Mouse (Mus musculus): Measurements from ENCODE around the gene Lhfpl5. TPM values are rescaled to one million over a fixed set of nuclear protein-coding genes. Genes with fewer than 3 reads are reported as not detected.
"Not testable (repeated sequence)": the region's sequence is repeated elsewhere in the genome, so short reads cannot be mapped to it uniquely, and the experiment has no call there.

Gene Lhfpl5
- polyA plus RNA-seq, 1 experiment from 2014 or later, result 11.4 TPM

DNA sequence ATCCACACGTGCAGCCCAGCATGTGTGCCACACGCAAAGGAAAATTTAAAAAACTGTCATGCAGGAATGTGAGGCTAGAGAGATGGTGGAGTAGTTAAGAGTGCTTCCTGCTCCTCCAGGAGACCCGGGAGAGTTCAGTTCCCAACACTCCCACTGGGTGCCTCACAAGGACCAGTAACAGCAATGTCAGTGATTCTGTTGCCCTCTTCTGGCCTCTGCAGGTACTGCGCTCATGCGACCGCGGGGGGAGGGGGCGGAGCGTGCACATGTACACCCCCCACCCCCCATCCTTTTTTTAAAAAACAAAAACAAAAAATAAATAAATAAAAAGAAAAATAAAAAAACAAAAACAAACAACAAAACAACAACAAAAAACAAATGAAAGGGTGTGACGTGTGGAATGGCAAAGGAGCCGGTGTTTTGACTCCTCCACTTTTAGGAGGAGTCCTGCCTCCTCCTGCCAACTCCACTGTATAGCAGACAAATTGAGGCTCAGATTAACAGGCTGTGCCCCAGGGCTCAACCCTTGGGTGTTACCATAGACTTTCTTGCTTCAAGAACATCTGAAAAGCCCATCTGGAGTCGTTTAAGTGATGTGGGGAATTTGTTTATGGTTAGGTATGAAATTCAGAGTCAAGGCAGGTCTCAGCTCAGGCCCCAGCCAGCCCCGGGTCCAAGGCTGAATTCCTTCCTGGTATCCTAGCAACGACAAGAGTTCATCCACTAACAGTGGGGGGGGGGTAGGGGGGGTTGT lies 22.2 kb upstream of the Lhfpl5 start:
- no peaks in the 10 kb centered on the region for H3K27me3 ChIP-seq (replicated peaks)
- H3K9me3 ChIP-seq, result no peaks in the 10 kb centered on the region
- peaks cover 3% of the 10 kb centered on the region; the same call in 1 of the 2 replicates for H3K4me1 ChIP-seq
- WGBS, result 7% methylated on average over 14 of the region's 14 CpGs
- no peaks in the 10 kb centered on the region for H3K36me3 ChIP-seq (replicated peaks)
- no peak overlapping the region for H3K27ac ChIP-seq
- H3K9ac ChIP-seq, result no peak overlapping the region
- no peak overlapping the region for H3K4me3 ChIP-seq
- no peak overlapping the region for H3K4me2 ChIP-seq
- no peak for ATAC-seq (replicated peaks)

DNA sequence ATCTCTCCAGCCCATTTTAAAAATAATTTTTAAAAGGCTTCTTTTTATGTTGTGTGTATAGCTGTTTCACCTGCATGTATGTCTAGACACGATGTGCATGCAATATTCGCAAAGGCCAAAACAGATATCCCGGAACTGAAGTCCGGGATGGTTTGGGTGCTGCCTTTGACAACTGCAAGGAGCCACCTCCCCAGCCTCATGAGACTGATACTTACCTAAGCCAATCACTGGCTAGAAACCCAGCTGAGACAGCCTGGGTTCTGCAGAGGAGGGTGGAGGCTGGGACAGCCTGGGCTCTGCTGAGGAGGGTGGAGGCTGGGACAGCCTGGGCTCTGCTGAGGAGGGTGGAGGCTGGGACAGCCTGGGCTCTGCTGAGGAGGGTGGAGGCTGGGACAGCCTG lies 21.4 kb upstream of the Lhfpl5 start:
- not testable (repeated sequence) for H3K27ac ChIP-seq; H3K9ac ChIP-seq; H3K9me3 ChIP-seq; H3K4me3 ChIP-seq; H3K27me3 ChIP-seq (replicated peaks); H3K4me2 ChIP-seq; ATAC-seq (replicated peaks); H3K36me3 ChIP-seq (replicated peaks); H3K4me1 ChIP-seq
- WGBS, result 95% methylated on average over 4 of the region's 4 CpGs

DNA sequence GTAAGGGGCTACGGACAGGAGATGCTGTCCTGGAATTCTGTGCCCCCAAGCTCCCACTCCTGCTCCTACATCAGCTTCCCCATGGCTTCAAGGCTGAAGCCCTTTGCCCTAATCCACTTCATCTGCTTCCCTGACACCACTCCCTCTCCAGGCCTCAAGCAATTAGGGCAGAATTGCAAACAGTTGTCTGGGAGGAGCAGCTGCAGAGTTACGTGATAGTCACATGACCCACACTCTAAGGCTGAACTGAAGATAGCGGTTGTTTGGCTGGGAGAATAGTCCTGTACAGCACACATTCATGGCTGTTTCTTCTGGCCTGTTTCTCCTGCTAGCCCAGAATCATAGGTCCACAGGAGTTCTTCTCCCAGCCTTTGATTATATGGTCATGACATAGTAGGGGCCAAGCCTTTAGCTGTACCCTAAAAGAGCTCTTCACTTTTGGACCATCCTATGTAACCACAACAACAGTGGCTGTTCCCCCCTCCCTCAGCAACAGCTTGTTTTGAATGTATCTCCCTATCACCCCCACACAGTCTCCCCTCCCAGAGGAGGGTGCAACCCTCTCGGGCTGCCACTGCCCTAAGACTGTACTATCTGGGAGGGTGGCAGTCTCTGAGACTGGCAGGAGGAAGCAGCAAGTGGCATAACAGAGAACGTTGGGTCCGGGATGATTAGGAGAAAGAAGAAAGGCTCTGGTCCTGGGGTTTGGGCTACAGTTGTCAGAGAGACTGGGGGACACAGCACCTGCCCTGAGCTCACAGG lies 18.6 kb upstream of the Lhfpl5 start:
- H3K4me1 ChIP-seq, result peaks cover 3% of the 10 kb centered on the region; the same call in 1 of the 2 replicates
- H3K27ac ChIP-seq, result no peak overlapping the region
- no peaks in the 10 kb centered on the region for H3K9me3 ChIP-seq
- no peaks in the 10 kb centered on the region for H3K27me3 ChIP-seq (replicated peaks)
- H3K4me2 ChIP-seq, result no peak overlapping the region
- H3K4me3 ChIP-seq, result no peak overlapping the region
- H3K9ac ChIP-seq, result no peak overlapping the region
- WGBS, result 57% methylated on average over 6 of the region's 6 CpGs
- no peaks in the 10 kb centered on the region for H3K36me3 ChIP-seq (replicated peaks)
- ATAC-seq (replicated peaks), result no peak

DNA sequence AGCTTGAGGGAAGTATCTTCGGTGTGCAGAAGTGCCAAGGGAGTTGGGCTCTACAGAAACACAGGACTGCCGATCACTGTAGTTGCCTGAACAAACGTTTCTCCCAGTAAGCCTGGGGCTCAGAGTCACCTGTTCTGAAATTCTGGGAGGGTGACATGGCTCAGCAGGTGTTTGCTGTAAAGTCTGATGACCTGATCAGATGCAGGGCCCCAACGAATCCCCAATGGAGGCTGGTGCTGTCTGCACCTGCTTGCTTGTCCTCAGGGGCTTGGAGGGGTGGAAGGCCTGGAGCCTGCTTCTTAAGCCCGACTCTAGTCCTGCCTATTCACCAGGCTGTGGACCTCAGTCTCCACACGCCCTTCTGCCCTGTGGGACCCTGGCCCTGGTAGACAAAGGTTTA lies 17.7 kb upstream of the Lhfpl5 start:
- H3K36me3 ChIP-seq (replicated peaks), result no peaks in the 10 kb centered on the region
- H3K9ac ChIP-seq, result no peak overlapping the region
- 76% methylated on average over 6 of the region's 6 CpGs for WGBS
- H3K27ac ChIP-seq, result no peak overlapping the region
- H3K4me1 ChIP-seq, result peaks cover 3% of the 10 kb centered on the region; the same call in 1 of the 2 replicates
- H3K27me3 ChIP-seq (replicated peaks), result no peaks in the 10 kb centered on the region
- no peak overlapping the region for H3K4me2 ChIP-seq
- H3K9me3 ChIP-seq, result no peaks in the 10 kb centered on the region
- no peak for ATAC-seq (replicated peaks)
- H3K4me3 ChIP-seq, result no peak overlapping the region

DNA sequence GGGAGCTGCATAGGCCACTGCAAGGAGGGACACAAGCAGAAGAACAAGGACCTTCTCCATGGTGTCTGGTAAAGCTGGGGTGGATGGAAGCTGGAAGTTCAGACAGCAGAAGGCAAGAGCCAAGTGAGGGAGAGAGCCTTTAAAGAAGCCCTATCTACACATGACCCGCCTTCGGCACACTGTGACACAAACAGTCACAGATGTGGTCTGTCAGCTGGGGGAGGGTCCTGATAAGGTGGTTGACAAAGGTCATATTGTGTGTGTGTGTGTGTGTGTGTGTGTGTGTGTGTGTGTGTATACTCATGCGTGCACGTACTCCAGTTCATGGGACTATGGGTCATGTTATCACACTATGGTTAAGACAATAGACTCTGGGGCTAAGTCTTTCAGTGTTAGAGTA lies 14.8 kb upstream of the Lhfpl5 start, which contains the start of gene Clps:
Gene Clps, minus strand, starts transcription at position 169 of the 400 bp plus-strand sequence.
- H3K27ac ChIP-seq, result no peak within 1 kb of the TSS
- H3K4me3 ChIP-seq, result no peak within 1 kb of the TSS
- no peaks in the 10 kb centered on the region for H3K27me3 ChIP-seq (replicated peaks)
- H3K9me3 ChIP-seq, result no peaks in the 10 kb centered on the region
- no peaks in the 10 kb centered on the region for H3K4me1 ChIP-seq
- no peaks in the 10 kb centered on the region for H3K36me3 ChIP-seq (replicated peaks)
- no peak within 1 kb of the TSS for H3K9ac ChIP-seq
- no peak for ATAC-seq (replicated peaks)
- WGBS, result 88% methylated on average over 4 of the region's 4 CpGs
- no peak within 1 kb of the TSS for H3K4me2 ChIP-seq

DNA sequence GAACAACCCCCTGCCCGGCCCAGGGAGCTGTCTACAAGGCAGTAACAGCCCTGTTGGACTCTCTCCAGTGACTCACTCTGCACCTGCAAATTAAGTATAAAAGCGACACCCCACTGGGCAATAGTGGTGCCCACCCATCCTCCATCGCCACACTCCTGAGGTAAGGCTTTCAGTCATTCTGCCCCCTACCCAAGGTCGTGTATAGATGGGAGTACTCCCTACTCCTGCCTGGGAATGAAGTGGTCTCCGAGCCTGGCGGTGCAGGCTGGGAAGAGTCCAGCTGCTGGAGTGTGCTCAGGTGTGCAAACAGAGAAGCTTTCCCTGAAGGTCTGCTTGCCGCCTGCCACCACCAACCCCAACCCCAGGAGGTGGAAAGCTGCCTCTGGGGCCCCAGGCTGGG lies 13.8 kb upstream of the Lhfpl5 start:
- H3K4me3 ChIP-seq, result no peak overlapping the region
- H3K9ac ChIP-seq, result no peak overlapping the region
- H3K27me3 ChIP-seq (replicated peaks), result no peaks in the 10 kb centered on the region
- WGBS, result 61% methylated on average over 7 of the region's 7 CpGs
- H3K4me2 ChIP-seq, result no peak overlapping the region
- ATAC-seq (replicated peaks), result no peak
- no peak overlapping the region for H3K27ac ChIP-seq
- no peaks in the 10 kb centered on the region for H3K36me3 ChIP-seq (replicated peaks)
- H3K9me3 ChIP-seq, result no peaks in the 10 kb centered on the region
- no peaks in the 10 kb centered on the region for H3K4me1 ChIP-seq

DNA sequence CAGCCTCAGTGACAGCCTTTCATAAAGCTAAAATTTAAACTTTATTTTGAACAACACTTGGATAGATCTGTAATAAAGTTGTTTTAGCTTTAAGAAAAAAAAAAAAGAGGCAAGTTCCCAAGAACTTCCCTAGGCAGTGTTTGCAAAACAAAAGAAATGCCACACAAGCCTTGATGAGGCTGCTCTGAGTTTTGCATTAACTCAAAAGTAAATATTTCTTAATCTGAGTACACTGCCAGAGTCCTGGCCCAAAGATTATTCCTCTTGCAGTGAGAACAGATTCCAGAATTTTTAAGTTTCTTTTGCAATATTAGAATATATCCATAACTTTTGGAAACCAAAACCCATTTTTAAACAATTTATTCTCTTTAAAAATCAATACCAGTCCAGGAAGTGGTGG lies 10.3 kb upstream of the Lhfpl5 start:
- Histone ChIP-seq H3K4me3 (no peak overlapping the region), H3K9me3 (no peaks in the 10 kb centered on the region), H3K27ac (no peak overlapping the region), H3K4me2 (no peak overlapping the region), H3K9ac (no peak overlapping the region), H3K27me3 (replicated peaks) (no peaks in the 10 kb centered on the region), H3K4me1 (no peaks in the 10 kb centered on the region), H3K36me3 (replicated peaks) (no peaks in the 10 kb centered on the region)
- ATAC-seq (replicated peaks), result no peak

DNA sequence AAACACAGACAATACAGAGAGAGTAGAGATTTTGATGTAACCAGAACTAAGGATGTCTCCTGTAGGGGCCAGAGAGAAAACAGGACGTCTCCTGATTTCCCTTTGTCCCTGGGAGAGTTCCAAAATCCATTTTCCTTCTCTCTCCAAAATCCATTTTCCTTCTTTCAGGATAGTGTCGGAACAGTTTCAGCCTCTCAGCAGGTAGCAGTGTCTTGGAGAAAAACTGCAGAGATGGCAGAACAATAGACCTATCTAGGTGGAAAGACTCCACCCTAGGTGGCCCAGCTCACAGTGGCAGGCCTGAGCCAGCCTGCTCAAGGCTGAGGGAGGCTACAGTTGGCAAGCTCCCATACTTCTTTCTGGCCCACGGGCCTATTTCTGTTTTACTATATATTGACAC lies 7.9 kb upstream of the Lhfpl5 start:
- Histone ChIP-seq H3K27ac (no peak overlapping the region), H3K27me3 (replicated peaks) (no peaks in the 10 kb centered on the region), H3K9ac (no peak overlapping the region), H3K36me3 (replicated peaks) (no peaks in the 10 kb centered on the region), H3K4me3 (no peak overlapping the region), H3K9me3 (no peaks in the 10 kb centered on the region), H3K4me2 (no peak overlapping the region), H3K4me1 (no peaks in the 10 kb centered on the region)
- 22% methylated on average over 3 of the region's 3 CpGs for WGBS
- ATAC-seq (replicated peaks), result no peak

DNA sequence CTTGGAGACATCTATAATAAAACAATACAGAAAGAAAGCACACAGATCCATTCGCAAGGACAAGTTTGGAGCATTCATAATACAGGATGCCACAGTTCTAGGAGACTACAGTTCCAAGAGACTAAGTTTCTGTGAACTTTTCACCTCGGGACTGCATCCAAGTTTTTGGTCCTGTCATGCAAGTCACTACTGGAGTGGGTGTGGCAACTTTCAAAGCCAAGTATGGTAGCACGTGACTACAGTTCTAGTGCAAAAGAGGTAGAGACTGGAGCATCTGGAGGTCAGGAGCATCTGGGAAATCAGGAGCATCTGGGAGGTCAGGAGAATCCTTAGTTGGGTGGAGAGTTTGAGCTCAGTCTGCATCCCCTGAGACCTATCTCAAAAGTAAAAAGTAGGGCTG lies 3.6 kb upstream of the Lhfpl5 start:
- WGBS, result 86% methylated on average over 3 of the region's 3 CpGs

DNA sequence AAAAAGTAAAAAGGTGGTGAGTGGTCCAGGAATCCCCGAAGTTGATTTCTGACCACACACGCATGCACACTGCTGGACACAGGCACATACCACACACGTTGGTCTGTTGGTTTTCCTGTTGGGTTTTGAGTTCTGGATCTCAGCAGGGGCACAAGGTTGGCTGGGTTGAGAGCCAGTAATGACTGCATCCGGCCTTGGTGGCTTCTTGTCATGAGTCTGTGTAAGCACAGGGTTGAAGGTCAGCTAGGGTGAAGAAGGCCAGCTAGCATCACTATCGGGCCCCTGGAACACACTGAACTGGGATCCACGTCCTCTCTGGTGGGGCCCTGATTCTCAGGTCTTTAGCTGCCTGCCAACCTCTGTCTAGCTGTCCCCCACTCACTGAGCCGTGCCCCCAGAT lies 2.9 kb upstream of the Lhfpl5 start:
- Histone ChIP-seq H3K4me2 (no peak overlapping the region), H3K4me3 (no peak overlapping the region), H3K9ac (no peak overlapping the region), H3K27me3 (replicated peaks) (no peaks in the 10 kb centered on the region), H3K27ac (no peak overlapping the region), H3K36me3 (replicated peaks) (no peaks in the 10 kb centered on the region), H3K9me3 (no peaks in the 10 kb centered on the region), H3K4me1 (peaks cover 11% of the 10 kb centered on the region; the same call in 1 of the 2 replicates)
- ATAC-seq (replicated peaks), result no peak
- 81% methylated on average over 7 of the region's 7 CpGs for WGBS

More for the DNA sequence above, 3.6 kb upstream of the Lhfpl5 start:
- no peaks in the 10 kb centered on the region for H3K36me3 ChIP-seq (replicated peaks)
- ATAC-seq (replicated peaks), result no peak
- no peak overlapping the region for H3K9ac ChIP-seq
- H3K27me3 ChIP-seq (replicated peaks), result no peaks in the 10 kb centered on the region
- H3K27ac ChIP-seq, result no peak overlapping the region
- no peak overlapping the region for H3K4me2 ChIP-seq
- no peaks in the 10 kb centered on the region for H3K9me3 ChIP-seq
- peaks cover 11% of the 10 kb centered on the region; the same call in 1 of the 2 replicates for H3K4me1 ChIP-seq
- H3K4me3 ChIP-seq, result no peak overlapping the region

DNA sequence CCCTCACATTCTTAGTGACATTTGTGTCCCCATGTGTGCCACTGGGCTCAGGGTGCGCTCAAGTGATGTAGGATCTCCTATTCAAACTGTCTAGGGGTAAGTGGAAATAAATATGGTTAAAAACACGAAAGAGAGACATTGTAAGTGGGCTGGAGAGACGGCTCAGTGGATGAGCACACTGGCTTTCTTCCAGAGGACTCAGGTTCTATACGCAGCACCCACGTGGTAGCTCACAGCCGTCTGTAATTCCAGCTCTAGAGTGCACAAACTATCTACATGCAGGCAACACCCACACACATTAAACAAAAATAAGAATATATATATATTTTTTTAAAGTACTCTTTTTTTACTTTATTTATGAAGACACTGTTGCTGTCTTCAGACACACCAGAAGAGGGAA lies 2.5 kb upstream of the Lhfpl5 start:
- Histone ChIP-seq H3K4me2 (no peak overlapping the region), H3K27me3 (replicated peaks) (no peaks in the 10 kb centered on the region), H3K36me3 (replicated peaks) (no peaks in the 10 kb centered on the region), H3K27ac (no peak overlapping the region), H3K9me3 (no peaks in the 10 kb centered on the region), H3K4me3 (no peak overlapping the region), H3K4me1 (peaks cover 11% of the 10 kb centered on the region; the same call in 1 of the 2 replicates), H3K9ac (no peak overlapping the region)
- ATAC-seq (replicated peaks), result no peak
- WGBS, result 81% methylated on average over 6 of the region's 6 CpGs

DNA sequence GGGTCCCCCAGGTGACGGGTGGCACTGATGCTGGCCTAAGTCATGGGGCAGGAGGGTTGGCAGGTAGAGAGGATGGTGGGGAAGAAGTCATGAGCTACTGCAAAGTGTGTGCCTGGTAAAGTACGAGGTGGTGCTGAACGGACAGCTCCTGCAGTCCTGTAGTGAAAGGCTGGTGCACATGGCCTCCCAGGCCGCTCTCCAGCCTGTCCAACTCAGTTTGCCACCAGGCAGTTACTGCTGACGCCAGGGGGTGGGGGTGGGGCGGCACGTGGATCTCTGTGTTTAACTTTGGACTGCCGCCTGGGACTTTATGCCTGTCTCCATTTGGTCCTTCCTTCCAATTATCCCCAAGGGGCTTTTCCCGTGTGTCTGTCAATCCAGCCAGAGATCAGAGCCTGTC lies 5.0 kb downstream of the Lhfpl5 start:
- WGBS, result 6% methylated on average over 9 of the region's 9 CpGs
- Histone ChIP-seq H3K27ac (no peak overlapping the region), H3K9ac (no peak overlapping the region), H3K4me2 (no peak overlapping the region), H3K9me3 (no peaks in the 10 kb centered on the region), H3K27me3 (replicated peaks) (no peaks in the 10 kb centered on the region), H3K36me3 (replicated peaks) (no peaks in the 10 kb centered on the region), H3K4me3 (no peak overlapping the region), H3K4me1 (peaks cover 8% of the 10 kb centered on the region; the same call in 1 of the 2 replicates)
- ATAC-seq (replicated peaks), result no peak

DNA sequence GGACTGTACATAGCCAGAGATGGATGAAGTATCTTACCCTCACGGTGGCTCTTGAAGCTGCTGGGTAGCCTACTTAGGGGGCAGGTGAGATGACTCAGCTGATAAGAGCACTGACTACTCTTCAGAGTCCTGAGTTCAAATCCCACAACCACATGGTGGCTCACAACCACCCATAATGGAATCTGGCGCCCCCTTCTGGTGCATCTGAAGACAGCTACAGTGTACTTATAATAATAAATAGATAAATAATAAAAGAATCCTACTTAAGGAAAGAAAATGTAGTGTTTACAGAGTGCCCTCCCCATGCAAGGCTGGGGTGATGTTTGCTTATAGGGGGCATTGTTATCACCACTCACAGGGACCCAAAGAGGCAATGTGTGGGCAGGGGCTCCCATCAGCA lies 5.6 kb downstream of the Lhfpl5 start:
- no peak for ATAC-seq (replicated peaks)

More for the DNA sequence above, 5.6 kb downstream of the Lhfpl5 start:
- H3K27me3 ChIP-seq (replicated peaks), result no peaks in the 10 kb centered on the region
- H3K4me2 ChIP-seq, result no peak overlapping the region
- WGBS, result 66% methylated on average over 2 of the region's 2 CpGs
- H3K4me1 ChIP-seq, result peaks cover 2% of the 10 kb centered on the region; the same call in 1 of the 2 replicates
- H3K27ac ChIP-seq, result no peak overlapping the region
- H3K9ac ChIP-seq, result no peak overlapping the region
- no peak overlapping the region for H3K4me3 ChIP-seq
- H3K36me3 ChIP-seq (replicated peaks), result no peaks in the 10 kb centered on the region
- H3K9me3 ChIP-seq, result no peaks in the 10 kb centered on the region

Data from midbrain, embryonic 15.5 days (tissue).